Mouse (Mus musculus) stomach, postnatal 0 days (tissue): ENCODE results near the gene Fbxw10. TPM values are rescaled to one million over a fixed set of nuclear protein-coding genes. Genes with fewer than 3 reads are reported as not detected.
A peak's percentile ranks its signal among the peaks of the same experiment; 100 is the strongest.

Experiments used
- ATAC-seq: fragments of 200-750 bp; cut with Nextera tagmentation; 2 replicates; pipeline ENCODE4 v1.8.0; 2017; ENCODE audit not compliant: low FRiP score, low TSS enrichment
- DNase-seq: peaks from one replicate; pipeline ENCODE4 v3.0.0-alpha.2; 2016; ENCODE audit warnings: low spot score
- H3K27ac ChIP-seq: fragments of 300-500 bp; sonication (generic); replicated peaks from 2 replicates; pipeline ENCODE4 v1.5.1; 2014; ENCODE audit warnings: mild to moderate bottlenecking, control low read depth
- H3K27me3 ChIP-seq: fragments of 300-500 bp; sonication (generic); 2 replicates; pipeline ENCODE4 v1.6.1; 2014; ENCODE audit warnings: low read length; ENCODE audit not compliant: control insufficient read depth, insufficient read depth
- H3K36me3 ChIP-seq: fragments of 300-500 bp; sonication (generic); 2 replicates; pipeline ENCODE4 v1.6.1; 2014; ENCODE audit warnings: low read length, mixed read lengths; ENCODE audit not compliant: control insufficient read depth, insufficient read depth
- H3K4me1 ChIP-seq: fragments of 300-500 bp; sonication (generic); replicated peaks from 2 replicates; pipeline ENCODE4 v1.6.1; 2014; ENCODE audit warnings: antibody characterized with exemption; ENCODE audit not compliant: control insufficient read depth, insufficient read depth
- H3K4me2 ChIP-seq: fragments of 300-500 bp; sonication (generic); replicated peaks from 2 replicates; pipeline ENCODE4 v1.6.1; 2014; ENCODE audit warnings: low read depth, mild to moderate bottlenecking, control low read depth, moderate library complexity
- H3K4me3 ChIP-seq: fragments of 300-500 bp; sonication (generic); 2 replicates; pipeline ENCODE4 v1.5.1; 2014; ENCODE audit warnings: low read depth, low read length, control low read depth
- H3K9ac ChIP-seq: fragments of 300-500 bp; sonication (generic); 2 replicates; pipeline ENCODE4 v1.6.1; 2014; ENCODE audit warnings: mild to moderate bottlenecking, low read length, control low read depth, mixed read lengths
- H3K9me3 ChIP-seq: fragments of 300-500 bp; sonication (generic); 2 replicates; pipeline ENCODE4 v1.6.1; 2016; ENCODE audit warnings: low read length; ENCODE audit not compliant: control insufficient read depth
- CTCF ChIP-seq: IDR thresholded peaks from 2 replicates; pipeline ENCODE4 v1.5.1; 2016; ENCODE audit warnings: antibody characterized with exemption, low read depth, mild to moderate bottlenecking, moderate library complexity
- EP300 ChIP-seq: optimal IDR thresholded peaks from 2 replicates; pipeline ENCODE3; 2016; ENCODE audit warnings: antibody characterized with exemption
- WGBS: fragments of 180-500 bp; shearing (Covaris S2); extraction: QIAGEN DNeasy Blood & Tissue Kit; methylation state at CpG from one replicate; pipeline ENCODE4 v1.1.7; 2014; 5-methylcytosine and 5-hydroxymethylcytosine counted together
- polyA plus RNA-seq: library from polyadenylated mRNA; unstranded; fragments of >200 nt; fragmentation: Nextera tagmentation; extraction: Ambion mirVana; gene quantifications from 2 replicates; pipeline ENCODE4 v1.2.1, GENCODE M21; 2015

Fbxw10 gene
- polyA plus RNA-seq, 1 experiment from 2014 or later = 0.47 TPM

DNA sequence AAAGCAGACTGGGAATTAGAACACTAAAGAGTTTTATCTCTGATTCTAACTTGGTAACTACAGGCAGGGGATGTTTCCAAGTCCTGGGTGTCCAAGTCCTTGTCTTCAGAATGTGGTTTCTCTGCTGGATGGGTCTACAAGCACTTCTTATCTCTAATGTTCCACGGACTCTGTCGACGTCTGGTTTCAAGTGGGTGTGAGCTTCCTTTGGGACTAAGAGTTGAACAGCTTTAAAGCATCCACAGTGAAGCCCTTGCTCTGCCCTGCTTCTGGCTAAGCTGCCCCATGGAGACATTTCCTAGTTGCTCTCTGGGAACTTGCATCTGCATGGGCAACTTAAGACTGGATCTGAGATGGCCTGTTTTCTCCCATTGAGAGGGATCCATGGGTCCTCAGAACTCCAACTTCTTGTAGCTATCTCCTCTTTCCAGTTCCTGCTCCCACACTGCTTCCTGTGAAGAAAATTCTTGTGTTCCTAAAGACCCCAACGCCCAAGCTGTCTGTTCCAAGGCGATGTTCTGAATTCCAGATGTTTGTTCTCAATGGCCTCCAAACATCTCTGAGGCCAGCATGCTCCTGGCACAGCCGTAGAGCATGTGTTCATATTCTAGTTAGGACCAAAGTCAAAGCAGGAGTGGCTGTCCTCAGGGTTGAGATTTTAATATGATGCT is 77.4 kb downstream of the Fbxw10 start:
- TF ChIP-seq EP300 = no peak
- no peak for TF ChIP-seq CTCF
- peak overlapping the region; percentile 45 for H3K27ac ChIP-seq
- DNase-seq (no peak), ATAC-seq (no peak)
- no peaks in the 10 kb centered on the region for H3K36me3 ChIP-seq
- H3K4me3 ChIP-seq = no peak overlapping the region
- 51% methylated on average over 6 of the region's 6 CpGs for WGBS
- H3K9me3 ChIP-seq = peaks cover 2% of the 10 kb centered on the region; the same call in 1 of the 2 replicates
- no peak overlapping the region for H3K4me2 ChIP-seq
- no peaks in the 10 kb centered on the region for H3K4me1 ChIP-seq
- H3K9ac ChIP-seq = no peak overlapping the region
- H3K27me3 ChIP-seq = no peaks in the 10 kb centered on the region

Other genes starting within 250 kb of the Fbxw10 start
- gene Lrrc75a, start 198.5 kb upstream of the Fbxw10 start, polyA plus RNA-seq = 7.3 and 8.4 TPM in 2 replicates
- 30.2 and 35.9 TPM in 2 replicates for gene Mmgt2, start 198.4 kb upstream of the Fbxw10 start, polyA plus RNA-seq
- gene Zfp287, start 115.2 kb upstream of the Fbxw10 start, polyA plus RNA-seq = 2.5 and 2.6 TPM in 2 replicates
- not detected in 2 replicates for gene Gm10428, start 94.0 kb upstream of the Fbxw10 start, polyA plus RNA-seq
- 4.6 and 5.5 TPM in 2 replicates for gene Zfp286, start 57.6 kb upstream of the Fbxw10 start, polyA plus RNA-seq
- 23.4 and 25.0 TPM in 2 replicates for gene Trim16, start 26.8 kb upstream of the Fbxw10 start, polyA plus RNA-seq
- 67.2 and 71.1 TPM in 2 replicates for gene Tvp23b, start 32.4 kb downstream of the Fbxw10 start, polyA plus RNA-seq
- gene Cdrt4, start 104.1 kb downstream of the Fbxw10 start, polyA plus RNA-seq = 0.15 TPM in 1 of 2 replicates, not detected in the other
- not detected in 2 replicates for gene Tekt3, start 214.6 kb downstream of the Fbxw10 start, polyA plus RNA-seq